Mouse (Mus musculus) cerebellum, adult 2 months (tissue): Measurements from ENCODE around the gene Iqgap2.

Experiments
- CTCF ChIP-seq: fragments of 200-500 bp; IDR thresholded peaks from 2 replicates; pipeline ENCODE4 v1.5.1; 2011; ENCODE audit warnings: low read depth, mild to moderate bottlenecking, control low read depth, low read length, moderate library complexity, borderline replicate concordance; ENCODE audit not compliant: insufficient read depth
- POLR2A ChIP-seq: fragments of 200-500 bp; IDR thresholded peaks from 2 replicates; pipeline ENCODE4 v1.6.1; 2011; ENCODE audit warnings: low read length, control low read depth, borderline replicate concordance; ENCODE audit not compliant: insufficient read depth

GRCm38 (mm10) chr13:95777651-95778391 lies 113.9 kb downstream of the Iqgap2 start:
- no peak for TF ChIP-seq CTCF
- no peak for TF ChIP-seq POLR2A
